Mouse (Mus musculus) kidney, postnatal 0 days (tissue): ENCODE data around the gene Cdk14. TPM values are rescaled to one million over a fixed set of nuclear protein-coding genes. Genes with fewer than 3 reads are reported as not detected.
A peak's percentile ranks its signal among the peaks of the same experiment; 100 is the strongest.

Experiments used
- ATAC-seq: fragments of 200-750 bp; cut with Nextera tagmentation; replicated peaks from 2 replicates; pipeline ENCODE4 v1.8.0; 2017; ENCODE audit warnings: low read depth, moderate number of reproducible peaks, moderate TSS enrichment, moderate library complexity; ENCODE audit not compliant: low FRiP score
- DNase-seq: peaks from one replicate; pipeline ENCODE4 v3.0.0-alpha.2; 2016; ENCODE audit warnings: low spot score
- H3K27ac ChIP-seq: fragments of 300-500 bp; sonication (generic); 2 replicates; pipeline ENCODE4 v1.5.1; 2014; ENCODE audit warnings: mild to moderate bottlenecking
- H3K27me3 ChIP-seq: fragments of 300-500 bp; sonication (generic); 2 replicates; pipeline ENCODE4 v1.6.1; 2014; ENCODE audit warnings: low read length, mixed read lengths; ENCODE audit not compliant: insufficient read depth
- H3K36me3 ChIP-seq: fragments of 300-500 bp; sonication (generic); 2 replicates; pipeline ENCODE4 v1.6.1; 2014; ENCODE audit warnings: low read length, mixed read lengths; ENCODE audit not compliant: insufficient read depth
- H3K4me1 ChIP-seq: fragments of 300-500 bp; sonication (generic); replicated peaks from 2 replicates; pipeline ENCODE4 v1.6.1; 2014; ENCODE audit warnings: antibody characterized with exemption, low read length, mixed read lengths; ENCODE audit not compliant: insufficient read depth
- H3K4me2 ChIP-seq: fragments of 300-500 bp; sonication (generic); 2 replicates; pipeline ENCODE4 v1.6.1; 2014; ENCODE audit warnings: mild to moderate bottlenecking, low read length, moderate library complexity, mixed read lengths
- H3K4me3 ChIP-seq: fragments of 300-500 bp; sonication (generic); replicated peaks from 2 replicates; pipeline ENCODE4 v1.5.1; 2014; ENCODE audit warnings: low read depth, low read length
- H3K9ac ChIP-seq: fragments of 300-500 bp; sonication (generic); 2 replicates; pipeline ENCODE4 v1.6.1; 2014; ENCODE audit warnings: low read depth, low read length
- H3K9me3 ChIP-seq: fragments of 300-500 bp; sonication (generic); replicated peaks from 2 replicates; pipeline ENCODE4 v1.6.1; 2016; ENCODE audit warnings: low read length, inconsistent platforms, mixed read lengths
- CTCF ChIP-seq: IDR thresholded peaks from 2 replicates; pipeline ENCODE4 v1.5.1; 2016; ENCODE audit warnings: antibody characterized with exemption, low read depth, mild to moderate bottlenecking, moderate library complexity
- WGBS: fragments of 180-500 bp; shearing (Covaris S2); extraction: QIAGEN DNeasy Blood & Tissue Kit; methylation state at CpG from one replicate; pipeline ENCODE4 v1.1.7; 2014; 5-methylcytosine and 5-hydroxymethylcytosine counted together
- polyA plus RNA-seq: library from polyadenylated mRNA; unstranded; fragments of >200 nt; fragmentation: Nextera tagmentation; extraction: Ambion mirVana; gene quantifications from 2 replicates; pipeline ENCODE4 v1.2.1, GENCODE M21; 2015

Cdk14 gene
- polyA plus RNA-seq, 1 experiment from 2014 or later: 8.8 TPM

DNA sequence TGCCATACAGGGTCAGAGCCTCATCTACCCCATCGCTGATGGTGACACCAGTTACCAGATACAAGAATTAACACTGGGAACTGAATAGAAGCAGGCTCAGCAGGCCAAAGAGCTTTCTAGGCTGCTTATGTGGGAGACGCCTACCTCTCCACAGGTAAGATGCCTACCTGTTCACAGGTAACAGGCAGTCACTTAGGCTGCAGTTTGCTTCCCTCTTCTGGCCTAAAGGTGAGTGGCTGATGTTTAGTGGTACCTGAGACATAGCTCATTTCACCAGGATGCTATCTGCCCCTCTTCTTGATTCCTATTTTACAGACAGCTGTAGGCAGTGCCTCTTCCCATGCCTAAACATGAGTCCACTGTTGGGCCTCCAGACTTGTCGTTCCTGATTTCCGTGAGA is 595.0 kb downstream of the Cdk14 start:
- no peak overlapping the region for H3K27ac ChIP-seq
- no peaks in the 10 kb centered on the region for H3K27me3 ChIP-seq
- H3K4me1 ChIP-seq: peaks cover 7% of the 10 kb centered on the region
- ATAC-seq (no peak), DNase-seq (no peak)
- H3K9me3 ChIP-seq: no peaks in the 10 kb centered on the region
- H3K4me2 ChIP-seq: no peak overlapping the region
- no peak overlapping the region for H3K4me3 ChIP-seq
- H3K9ac ChIP-seq: no peak overlapping the region
- no peaks in the 10 kb centered on the region for H3K36me3 ChIP-seq
- peak; percentile 60 for TF ChIP-seq CTCF
- 89% methylated on average over 4 of the region's 4 CpGs for WGBS

DNA sequence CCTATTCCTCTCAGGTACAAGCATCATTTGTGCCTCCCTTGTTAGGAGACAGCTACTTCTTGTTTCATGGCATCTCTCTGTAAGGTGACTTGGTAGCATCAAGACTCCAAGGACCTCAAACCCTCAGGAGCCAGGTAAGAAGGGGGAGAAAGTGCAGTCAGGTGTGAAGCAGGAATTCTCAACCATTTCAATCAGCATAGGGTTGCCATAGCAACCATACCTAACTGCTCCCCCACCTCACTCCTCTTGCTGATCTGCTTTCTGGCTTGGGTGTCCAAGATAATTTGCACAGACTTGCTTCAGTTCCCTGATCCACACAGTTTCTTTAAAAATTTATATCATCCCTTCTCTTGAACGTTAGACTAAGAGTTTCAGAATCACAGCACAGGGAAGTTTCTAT is 595.9 kb downstream of the Cdk14 start:
- H3K36me3 ChIP-seq: no peaks in the 10 kb centered on the region
- no peak overlapping the region for H3K4me3 ChIP-seq
- DNase-seq (no peak), ATAC-seq (no peak)
- H3K4me2 ChIP-seq: no peak overlapping the region
- no peak overlapping the region for H3K9ac ChIP-seq
- no peak for TF ChIP-seq CTCF
- peaks cover 7% of the 10 kb centered on the region for H3K4me1 ChIP-seq
- H3K27me3 ChIP-seq: no peaks in the 10 kb centered on the region
- H3K27ac ChIP-seq: no peak overlapping the region
- H3K9me3 ChIP-seq: no peaks in the 10 kb centered on the region
- WGBS: 50% methylated on average over 1 of the region's 1 CpGs

DNA sequence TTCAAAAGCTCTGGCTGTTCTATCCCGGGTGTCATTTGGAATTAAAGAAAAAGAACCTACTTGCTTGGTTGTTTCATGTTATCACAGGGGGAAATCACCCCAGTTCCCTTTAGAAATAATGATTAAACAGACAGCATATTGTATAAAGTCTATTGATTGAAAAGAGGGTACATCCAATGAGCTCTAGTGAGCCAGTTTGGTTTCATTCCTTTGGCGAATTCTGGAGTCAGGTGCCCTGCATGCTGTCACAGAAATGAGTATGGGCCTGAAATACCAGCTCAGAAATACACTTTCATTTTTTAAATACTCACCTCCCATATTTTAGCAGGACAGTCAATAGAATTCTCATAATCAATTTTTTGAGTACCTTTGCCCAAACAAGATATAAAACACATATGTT is 598.1 kb downstream of the Cdk14 start:
- H3K4me2 ChIP-seq: peak overlapping the region; percentile 34; the same call in 1 of the 2 replicates
- no peak for TF ChIP-seq CTCF
- H3K4me3 ChIP-seq: no peak overlapping the region
- DNase-seq: no peak
- no peaks in the 10 kb centered on the region for H3K27me3 ChIP-seq
- WGBS: 40% methylated on average over 2 of the region's 2 CpGs
- peaks cover 7% of the 10 kb centered on the region for H3K4me1 ChIP-seq
- no peak overlapping the region for H3K9ac ChIP-seq
- no peak for ATAC-seq
- no peaks in the 10 kb centered on the region for H3K9me3 ChIP-seq
- H3K27ac ChIP-seq: no peak overlapping the region
- H3K36me3 ChIP-seq: no peaks in the 10 kb centered on the region

DNA sequence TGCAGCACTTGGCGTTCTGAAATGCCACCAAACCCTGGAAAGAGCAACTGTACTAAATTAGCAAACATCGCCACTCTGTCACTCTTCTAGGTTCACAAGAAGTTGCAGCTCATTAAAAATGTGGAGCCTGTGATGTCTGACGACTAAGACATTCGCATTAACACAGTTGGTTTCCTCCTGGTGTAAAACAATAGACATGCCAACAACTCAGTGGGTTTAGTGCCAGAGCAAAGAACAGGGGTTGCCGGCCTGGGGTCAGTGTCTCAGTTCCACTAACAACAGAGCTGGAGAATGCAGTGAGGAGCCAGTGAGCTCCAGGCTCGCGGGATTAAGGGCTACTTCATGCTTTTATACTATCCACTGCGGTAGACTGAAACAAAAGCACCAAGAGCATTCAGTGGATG is 598.7 kb downstream of the Cdk14 start:
- H3K4me2 ChIP-seq: peak overlapping the region; percentile 34
- no peak overlapping the region for H3K27ac ChIP-seq
- ATAC-seq: no peak
- 15% methylated on average over 8 of the region's 8 CpGs for WGBS
- no peaks in the 10 kb centered on the region for H3K36me3 ChIP-seq
- H3K4me1 ChIP-seq: peaks cover 7% of the 10 kb centered on the region
- H3K9me3 ChIP-seq: no peaks in the 10 kb centered on the region
- DNase-seq: peak; percentile 62
- H3K4me3 ChIP-seq: no peak overlapping the region
- no peak for TF ChIP-seq CTCF
- no peaks in the 10 kb centered on the region for H3K27me3 ChIP-seq
- 0 out of 2 replicates have a peak overlapping the region, but pooled peaks have one; percentile 31 for H3K9ac ChIP-seq

DNA sequence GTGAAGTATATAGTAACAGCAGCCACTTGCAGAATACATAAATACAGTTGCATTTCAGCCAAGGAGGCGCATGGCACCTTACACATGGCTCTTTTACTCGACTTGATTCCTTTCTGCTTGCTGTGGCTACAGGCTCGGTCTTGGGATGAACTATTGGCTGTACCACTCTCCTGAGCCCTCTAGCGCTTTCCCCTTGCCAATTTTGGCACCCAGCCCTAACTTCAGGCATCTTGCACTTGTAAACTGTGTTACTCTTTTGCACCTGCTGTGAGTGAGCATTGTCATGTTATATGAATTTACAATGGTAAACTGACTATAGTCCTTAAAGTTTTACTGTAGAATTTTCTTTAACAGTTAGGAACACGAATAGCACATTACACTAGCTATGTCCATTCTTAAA is 603.1 kb downstream of the Cdk14 start:
- Histone ChIP-seq H3K4me1 (peaks cover 7% of the 10 kb centered on the region), H3K27ac (no peak overlapping the region), H3K9me3 (no peaks in the 10 kb centered on the region), H3K27me3 (no peaks in the 10 kb centered on the region), H3K4me2 (no peak overlapping the region), H3K4me3 (no peak overlapping the region), H3K36me3 (no peaks in the 10 kb centered on the region), H3K9ac (no peak overlapping the region)
- ATAC-seq (no peak), DNase-seq (no peak)
- no peak for TF ChIP-seq CTCF
- 83% methylated on average over 5 of the region's 5 CpGs for WGBS

DNA sequence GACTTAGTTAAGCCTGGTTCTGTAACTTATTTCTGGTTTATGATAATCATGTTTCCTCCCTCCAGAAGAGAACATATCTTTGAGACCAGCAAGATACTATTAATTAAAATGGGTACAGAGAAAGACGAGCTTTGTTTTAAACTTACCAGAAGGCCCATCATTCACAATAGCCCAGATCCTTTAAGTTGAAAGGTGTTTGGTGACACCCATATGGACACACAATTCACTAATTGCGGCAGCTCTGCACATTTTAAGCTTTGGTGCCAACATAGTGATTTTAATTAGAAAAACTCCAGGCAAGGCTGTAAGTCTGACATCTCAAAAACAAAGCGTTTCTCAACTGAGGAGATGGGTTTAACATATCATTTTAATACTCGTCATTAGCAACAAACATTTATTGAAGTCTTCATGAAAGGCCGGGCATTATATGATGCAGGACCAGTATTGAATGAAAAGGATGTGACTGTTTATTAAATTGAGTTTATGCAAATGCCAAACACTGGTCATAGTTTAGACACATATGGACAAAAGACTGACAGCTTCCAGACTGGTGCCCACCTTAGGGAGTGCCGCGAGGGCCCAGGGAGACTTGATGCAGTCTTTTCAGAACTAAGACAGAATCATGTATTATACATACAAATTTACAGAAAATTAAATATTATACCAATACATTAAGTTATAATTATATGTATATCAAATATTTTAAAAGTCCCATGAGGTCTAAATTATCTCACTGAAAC is 605.5 kb downstream of the Cdk14 start:
- H3K4me3 ChIP-seq: no peak overlapping the region
- no peaks in the 10 kb centered on the region for H3K4me1 ChIP-seq
- no peak for TF ChIP-seq CTCF
- no peak overlapping the region for H3K27ac ChIP-seq
- 88% methylated on average over 7 of the region's 7 CpGs for WGBS
- no peak overlapping the region for H3K4me2 ChIP-seq
- H3K27me3 ChIP-seq: no peaks in the 10 kb centered on the region
- DNase-seq (no peak), ATAC-seq (no peak)
- no peaks in the 10 kb centered on the region for H3K36me3 ChIP-seq
- H3K9ac ChIP-seq: no peak overlapping the region
- no peaks in the 10 kb centered on the region for H3K9me3 ChIP-seq

DNA sequence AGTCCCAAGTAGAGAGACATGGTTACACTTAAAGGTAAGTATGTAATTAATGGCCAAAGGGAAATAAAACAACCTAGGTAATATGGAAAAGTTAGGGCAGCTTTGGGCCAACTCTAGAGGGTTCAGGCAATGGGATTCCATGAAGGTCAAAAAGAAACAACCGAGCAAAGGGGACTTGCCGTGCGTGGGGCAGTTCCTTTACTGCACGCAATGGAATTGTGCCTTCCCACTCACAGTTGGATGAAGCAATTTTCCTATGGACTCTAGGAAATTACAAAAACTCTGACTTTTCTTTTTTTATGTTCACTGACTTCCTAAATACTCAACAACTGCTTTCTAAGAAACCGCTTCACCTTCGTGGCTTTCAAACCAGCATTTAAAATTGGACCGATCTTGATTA is 606.8 kb downstream of the Cdk14 start:
- Histone ChIP-seq H3K27me3 (no peaks in the 10 kb centered on the region), H3K4me2 (no peak overlapping the region), H3K27ac (no peak overlapping the region), H3K36me3 (no peaks in the 10 kb centered on the region), H3K4me1 (no peaks in the 10 kb centered on the region), H3K9ac (no peak overlapping the region), H3K4me3 (no peak overlapping the region), H3K9me3 (no peaks in the 10 kb centered on the region)
- no peak for TF ChIP-seq CTCF
- WGBS: 95% methylated on average over 7 of the region's 7 CpGs
- ATAC-seq: no peak
- DNase-seq: no peak
